Mouse (Mus musculus): ENCODE data around the gene Ptprm. TPM values are rescaled to one million over a fixed set of nuclear protein-coding genes. Genes with fewer than 3 reads are reported as not detected.

The Ptprm gene
- polyA plus RNA-seq, 1 experiment = 4.4 TPM

DNA sequence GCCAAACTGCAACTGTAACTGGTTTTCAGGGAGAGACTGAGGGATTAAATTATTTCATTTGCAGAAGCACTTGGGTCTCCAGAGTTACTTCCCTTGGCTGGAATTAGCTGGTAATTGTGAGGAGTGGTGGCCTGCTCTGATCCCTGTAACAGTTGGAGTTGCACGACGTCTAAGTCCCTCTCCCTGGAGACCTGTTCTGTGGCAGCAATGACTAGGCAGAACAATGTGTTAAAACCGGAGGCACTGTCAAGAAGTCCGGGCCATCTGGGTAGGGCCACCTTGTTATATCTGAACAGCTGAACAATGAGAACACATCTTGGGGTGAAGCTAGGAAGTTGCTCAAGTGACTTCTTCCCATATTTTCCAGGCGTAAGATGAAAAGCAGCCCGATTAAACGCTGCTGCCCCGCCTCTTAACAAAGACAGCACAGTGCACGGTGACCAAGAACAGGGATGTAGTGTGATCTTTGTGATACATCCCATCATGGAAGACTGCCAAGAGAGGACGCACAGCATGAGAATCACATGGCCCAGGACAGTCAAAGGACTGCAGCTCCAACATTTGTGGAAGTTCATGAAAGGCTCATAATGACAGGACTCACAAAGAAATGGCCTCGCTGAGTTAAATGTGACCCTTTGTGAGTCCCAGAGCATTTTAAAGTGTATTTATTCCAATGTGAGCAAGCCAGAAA is 301.5 kb downstream of the Ptprm start:
- no peaks in the 10 kb centered on the region for H3K4me1 ChIP-seq (replicated peaks; ENCODE audit: control insufficient read depth, insufficient read depth, low read length)
- no peak overlapping the region for H3K4me3 ChIP-seq (ENCODE audit: control insufficient read depth, insufficient read depth, low read length)
- H3K27ac ChIP-seq (ENCODE audit: control insufficient read depth, insufficient read depth, low read length) = no peak overlapping the region
- 89% methylated on average over 11 of the region's 11 CpGs for WGBS
- H3K36me3 ChIP-seq (ENCODE audit: control insufficient read depth, insufficient read depth, low read length) = no peaks in the 10 kb centered on the region
- no peaks in the 10 kb centered on the region for H3K27me3 ChIP-seq (ENCODE audit: control insufficient read depth, insufficient read depth, low read length)
- TF ChIP-seq CTCF (IDR thresholded peaks at IDR 0.05; ENCODE audit: borderline replicate concordance, control insufficient read depth, extremely low read depth, insufficient read depth, low read length, poor library complexity) = no peak
- no peak for TF ChIP-seq POLR2A (IDR thresholded peaks at IDR 0.05; ENCODE audit: control insufficient read depth, extremely low read depth, insufficient read depth, low read length, poor library complexity)
- no peak for DNase-seq

DNA sequence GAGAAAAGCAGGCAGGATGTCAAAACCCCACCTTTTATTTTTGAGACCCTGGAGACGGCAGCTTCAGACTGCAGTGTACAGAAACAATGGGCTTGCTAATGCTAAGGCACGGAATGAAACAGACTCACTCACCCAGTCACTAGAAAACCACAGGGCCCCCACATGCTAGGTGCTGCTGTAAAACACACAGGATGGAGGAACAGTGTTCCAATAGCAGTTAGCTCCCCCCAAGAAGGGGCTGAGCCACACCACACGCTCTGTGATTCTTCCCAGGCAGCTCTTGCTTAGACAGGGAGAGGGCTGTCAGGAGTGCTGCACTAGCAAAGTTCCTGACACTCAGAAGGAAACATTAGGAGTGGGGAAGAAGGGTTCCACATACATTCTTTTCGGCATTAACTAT is 306.6 kb downstream of the Ptprm start:
- no peak for TF ChIP-seq CTCF (IDR thresholded peaks at IDR 0.05; ENCODE audit: borderline replicate concordance, control insufficient read depth, extremely low read depth, insufficient read depth, low read length, poor library complexity)
- TF ChIP-seq POLR2A (IDR thresholded peaks at IDR 0.05; ENCODE audit: control insufficient read depth, extremely low read depth, insufficient read depth, low read length, poor library complexity) = no peak
- DNase-seq = no peak
- H3K4me1 ChIP-seq (replicated peaks; ENCODE audit: control insufficient read depth, insufficient read depth, low read length) = no peaks in the 10 kb centered on the region
- H3K27ac ChIP-seq (ENCODE audit: control insufficient read depth, insufficient read depth, low read length) = no peak overlapping the region
- 87% methylated on average over 4 of the region's 4 CpGs for WGBS
- H3K36me3 ChIP-seq (ENCODE audit: control insufficient read depth, insufficient read depth, low read length) = no peaks in the 10 kb centered on the region
- no peaks in the 10 kb centered on the region for H3K27me3 ChIP-seq (ENCODE audit: control insufficient read depth, insufficient read depth, low read length)
- no peak overlapping the region for H3K4me3 ChIP-seq (ENCODE audit: control insufficient read depth, insufficient read depth, low read length)

DNA sequence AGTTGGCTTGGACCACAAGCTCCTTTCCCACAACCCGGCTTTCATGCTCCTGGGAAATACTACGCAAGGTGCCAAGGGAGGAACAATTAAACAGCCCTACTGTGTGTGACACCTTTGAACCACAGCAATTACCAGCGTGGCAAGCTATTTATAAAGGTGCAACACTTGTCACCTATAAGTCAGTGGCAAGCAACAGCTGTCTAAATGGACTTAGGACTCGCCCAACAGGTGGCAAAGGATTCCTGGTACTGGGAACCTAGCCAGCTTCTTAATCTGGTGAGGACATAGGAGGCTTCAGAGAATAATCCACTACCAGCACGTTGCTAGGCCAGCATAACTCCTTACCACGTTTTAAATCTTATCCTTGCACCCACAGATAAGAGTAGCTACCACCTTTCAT is 315.7 kb downstream of the Ptprm start:
- TF ChIP-seq POLR2A (IDR thresholded peaks at IDR 0.05; ENCODE audit: control insufficient read depth, extremely low read depth, insufficient read depth, low read length, poor library complexity) = no peak
- no peak for TF ChIP-seq CTCF (IDR thresholded peaks at IDR 0.05; ENCODE audit: borderline replicate concordance, control insufficient read depth, extremely low read depth, insufficient read depth, low read length, poor library complexity)
- WGBS = 77% methylated on average over 6 of the region's 6 CpGs
- no peaks in the 10 kb centered on the region for H3K4me1 ChIP-seq (replicated peaks; ENCODE audit: control insufficient read depth, insufficient read depth, low read length)
- H3K27ac ChIP-seq (ENCODE audit: control insufficient read depth, insufficient read depth, low read length) = no peak overlapping the region
- no peak for DNase-seq
- H3K4me3 ChIP-seq (ENCODE audit: control insufficient read depth, insufficient read depth, low read length) = no peak overlapping the region
- H3K27me3 ChIP-seq (ENCODE audit: control insufficient read depth, insufficient read depth, low read length) = no peaks in the 10 kb centered on the region
- H3K36me3 ChIP-seq (ENCODE audit: control insufficient read depth, insufficient read depth, low read length) = no peaks in the 10 kb centered on the region

DNA sequence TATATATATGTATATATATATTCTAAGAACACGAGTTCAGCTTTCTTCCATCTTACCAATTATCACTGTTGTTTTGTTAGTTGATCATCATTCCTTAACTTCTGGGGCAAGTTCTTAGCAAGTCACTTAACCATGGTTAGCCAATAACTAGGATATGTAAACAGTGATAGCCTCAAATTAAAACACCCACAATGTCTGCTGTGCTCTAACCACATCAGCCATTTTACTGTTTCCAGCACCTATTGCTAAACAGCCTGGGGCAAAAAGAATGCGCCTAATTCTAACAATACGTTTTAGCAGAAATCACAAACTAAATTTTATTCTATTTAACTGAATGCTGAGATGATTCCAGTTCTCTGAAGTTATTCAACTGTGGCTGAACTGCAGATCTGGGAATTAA is 320.7 kb downstream of the Ptprm start:
- DNase-seq = no peak
- Histone ChIP-seq H3K4me3 (ENCODE audit: control insufficient read depth, insufficient read depth, low read length) (no peak overlapping the region), H3K27me3 (ENCODE audit: control insufficient read depth, insufficient read depth, low read length) (no peaks in the 10 kb centered on the region), H3K27ac (ENCODE audit: control insufficient read depth, insufficient read depth, low read length) (no peak overlapping the region), H3K4me1 (replicated peaks; ENCODE audit: control insufficient read depth, insufficient read depth, low read length) (no peaks in the 10 kb centered on the region), H3K36me3 (ENCODE audit: control insufficient read depth, insufficient read depth, low read length) (no peaks in the 10 kb centered on the region)
- 92% methylated on average over 3 of the region's 3 CpGs for WGBS
- no peak for TF ChIP-seq POLR2A (IDR thresholded peaks at IDR 0.05; ENCODE audit: control insufficient read depth, extremely low read depth, insufficient read depth, low read length, poor library complexity)
- TF ChIP-seq CTCF (IDR thresholded peaks at IDR 0.05; ENCODE audit: borderline replicate concordance, control insufficient read depth, extremely low read depth, insufficient read depth, low read length, poor library complexity) = no peak

DNA sequence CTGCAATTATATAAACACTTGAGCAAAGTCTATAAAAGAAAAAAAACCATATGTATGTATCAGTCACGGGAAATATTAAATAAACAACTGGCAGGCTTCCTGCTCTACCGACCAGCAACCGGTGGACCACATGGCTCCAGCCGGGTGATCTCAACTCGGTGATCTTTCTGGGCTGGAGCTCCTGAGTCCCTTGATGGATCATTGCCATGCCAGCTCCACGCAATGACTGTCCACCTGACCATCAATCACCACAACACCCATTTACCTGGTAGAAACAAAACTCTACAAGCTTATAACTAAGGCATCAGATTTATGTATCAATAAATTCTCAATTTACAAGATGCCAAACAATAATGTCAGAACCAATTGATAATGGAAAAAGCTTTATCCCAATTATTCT is 322.2 kb downstream of the Ptprm start:
- Histone ChIP-seq H3K27me3 (ENCODE audit: control insufficient read depth, insufficient read depth, low read length) (no peaks in the 10 kb centered on the region), H3K4me3 (ENCODE audit: control insufficient read depth, insufficient read depth, low read length) (no peak overlapping the region), H3K36me3 (ENCODE audit: control insufficient read depth, insufficient read depth, low read length) (no peaks in the 10 kb centered on the region), H3K4me1 (replicated peaks; ENCODE audit: control insufficient read depth, insufficient read depth, low read length) (no peaks in the 10 kb centered on the region), H3K27ac (ENCODE audit: control insufficient read depth, insufficient read depth, low read length) (no peak overlapping the region)
- DNase-seq = no peak
- TF ChIP-seq CTCF (IDR thresholded peaks at IDR 0.05; ENCODE audit: borderline replicate concordance, control insufficient read depth, extremely low read depth, insufficient read depth, low read length, poor library complexity) = no peak
- TF ChIP-seq POLR2A (IDR thresholded peaks at IDR 0.05; ENCODE audit: control insufficient read depth, extremely low read depth, insufficient read depth, low read length, poor library complexity) = no peak
- WGBS = 94% methylated on average over 6 of the region's 6 CpGs

DNA sequence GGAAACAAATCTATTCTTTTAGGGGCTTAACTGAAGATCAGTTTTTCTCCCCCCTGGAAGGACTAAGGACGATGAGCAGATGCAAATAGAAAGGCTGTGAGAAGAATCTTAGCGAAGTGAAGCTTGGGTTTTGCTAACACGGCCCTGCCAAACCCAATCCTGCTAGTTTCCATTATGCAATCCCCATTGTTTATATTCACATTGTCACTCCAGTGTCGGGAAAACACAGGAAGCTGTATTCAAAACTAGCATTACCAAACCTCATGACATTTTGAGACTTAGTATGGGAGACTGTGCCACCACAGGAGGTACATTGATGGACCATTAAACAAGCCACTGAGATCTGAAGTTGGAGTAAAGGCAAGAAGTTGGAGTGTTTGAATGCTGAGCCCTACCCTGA is 322.9 kb downstream of the Ptprm start:
- Histone ChIP-seq H3K27me3 (ENCODE audit: control insufficient read depth, insufficient read depth, low read length) (no peaks in the 10 kb centered on the region), H3K36me3 (ENCODE audit: control insufficient read depth, insufficient read depth, low read length) (no peaks in the 10 kb centered on the region), H3K4me3 (ENCODE audit: control insufficient read depth, insufficient read depth, low read length) (no peak overlapping the region), H3K27ac (ENCODE audit: control insufficient read depth, insufficient read depth, low read length) (no peak overlapping the region), H3K4me1 (replicated peaks; ENCODE audit: control insufficient read depth, insufficient read depth, low read length) (no peaks in the 10 kb centered on the region)
- WGBS = 81% methylated on average over 4 of the region's 4 CpGs
- no peak for DNase-seq
- no peak for TF ChIP-seq CTCF (IDR thresholded peaks at IDR 0.05; ENCODE audit: borderline replicate concordance, control insufficient read depth, extremely low read depth, insufficient read depth, low read length, poor library complexity)
- no peak for TF ChIP-seq POLR2A (IDR thresholded peaks at IDR 0.05; ENCODE audit: control insufficient read depth, extremely low read depth, insufficient read depth, low read length, poor library complexity)

DNA sequence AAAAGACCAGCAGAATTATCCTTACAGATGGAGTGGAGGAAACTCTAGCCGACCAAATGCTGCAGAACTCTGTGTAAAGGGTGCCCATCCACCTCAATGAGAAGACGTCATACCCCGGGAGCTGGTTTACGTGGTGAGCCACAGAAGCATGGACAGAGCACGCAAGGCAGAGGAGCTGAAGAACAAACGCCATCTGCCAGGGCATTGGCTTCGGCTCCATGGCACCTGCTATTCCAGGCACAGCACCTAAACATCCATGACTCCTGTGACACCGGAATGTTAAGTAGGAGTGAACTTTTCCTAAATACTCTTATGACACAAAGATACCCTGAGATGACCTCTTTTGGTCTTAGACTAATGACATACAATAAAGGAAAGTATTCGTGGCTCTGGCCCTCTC is 327.0 kb downstream of the Ptprm start:
- TF ChIP-seq CTCF (IDR thresholded peaks at IDR 0.05; ENCODE audit: borderline replicate concordance, control insufficient read depth, extremely low read depth, insufficient read depth, low read length, poor library complexity) = no peak
- no peak for TF ChIP-seq POLR2A (IDR thresholded peaks at IDR 0.05; ENCODE audit: control insufficient read depth, extremely low read depth, insufficient read depth, low read length, poor library complexity)
- Histone ChIP-seq H3K36me3 (ENCODE audit: control insufficient read depth, insufficient read depth, low read length) (no peaks in the 10 kb centered on the region), H3K4me3 (ENCODE audit: control insufficient read depth, insufficient read depth, low read length) (no peak overlapping the region), H3K27ac (ENCODE audit: control insufficient read depth, insufficient read depth, low read length) (no peak overlapping the region), H3K27me3 (ENCODE audit: control insufficient read depth, insufficient read depth, low read length) (no peaks in the 10 kb centered on the region), H3K4me1 (replicated peaks; ENCODE audit: control insufficient read depth, insufficient read depth, low read length) (no peaks in the 10 kb centered on the region)
- 94% methylated on average over 9 of the region's 9 CpGs for WGBS
- no peak for DNase-seq

Data from thymus, adult 2 months (tissue).